ENCODE assay signal across 21 mouse cellular contexts in the genomic region with DNA sequence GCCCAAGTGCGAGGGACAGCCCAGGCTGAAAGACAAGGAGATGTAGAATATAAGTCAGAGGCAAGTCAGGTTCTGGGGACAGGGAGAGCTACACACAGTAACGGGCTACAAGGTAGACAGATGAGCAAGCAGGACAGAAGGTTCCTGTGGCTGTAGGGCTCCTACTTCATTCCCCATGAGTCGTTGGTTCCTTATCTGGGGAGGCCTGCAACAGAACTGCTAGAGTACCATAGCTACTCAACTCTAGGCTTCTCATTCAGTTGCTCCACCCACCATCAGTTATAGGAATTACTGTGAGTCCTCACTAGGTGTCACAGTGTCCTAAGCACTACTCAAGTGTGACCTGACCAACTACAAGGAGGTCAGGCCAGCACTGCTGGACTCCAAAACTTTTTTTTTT. TPM values are rescaled to one million over a fixed set of nuclear protein-coding genes. Genes with fewer than 3 reads are reported as not detected.
DNase-seq lines count a peak whose midpoint lies in the region; ATAC-seq and TF ChIP-seq lines count a peak whose summit lies in the region.
"Had no signal": no experiment of that assay in that cellular context is flagged by ENCODE, and none has a peak within 500 bp of the region (broad histone marks: within the 10 kb centered on the region; RNA-seq: fewer than 3 reads in every experiment).

No protein-coding gene starts in this region.

- H3K9me3 ChIP-seq in G1E (replicated peaks), result no peaks in the 10 kb centered on the region
- H3K9me3 ChIP-seq in erythroblast, embryonic 14.5 days (ENCODE audit: control insufficient read depth, low read length), result no peaks in the 10 kb centered on the region
- no peaks in the 10 kb centered on the region for H3K9me3 ChIP-seq in liver, embryonic 16.5 days (replicated peaks; ENCODE audit: control insufficient read depth, low read length)
- H3K9me3 ChIP-seq: embryonic facial prominence, embryonic 12.5 days; forebrain, embryonic 10.5 days; hindbrain, embryonic 12.5 days; midbrain, embryonic 13.5 days; neural tube, embryonic 15.5 days had no signal

- ATAC-seq in G1E (ENCODE audit: extremely low read depth, insufficient number of reproducible peaks, low FRiP score, poor library complexity, severe bottlenecking), result peak; percentile 66
- ATAC-seq in liver, embryonic 16.5 days (ENCODE audit: low read depth), result peak; percentile 86
- ATAC-seq: midbrain, embryonic 13.5 days; Patski had no signal

- no peak for TF ChIP-seq CTCF in kidney, adult 2 months (conservative IDR thresholded peaks at IDR 0.05; ENCODE audit: insufficient read depth, insufficient read length, low read depth, low read length)
- no peak for TF ChIP-seq CTCF in G1E (IDR thresholded peaks at IDR 0.05; ENCODE audit: low read depth, low read length)

- no peak overlapping the region for H3K27ac ChIP-seq in kidney, adult 2 months (ENCODE audit: insufficient read depth, low read depth, low read length)
- peak overlapping the region; percentile 77 for H3K27ac ChIP-seq in liver, embryonic 16.5 days (ENCODE audit: low read length)
- H3K27ac ChIP-seq: embryonic facial prominence, embryonic 12.5 days; forebrain, embryonic 10.5 days; hindbrain, embryonic 12.5 days; midbrain, embryonic 13.5 days; neural tube, embryonic 15.5 days had no signal

- H3K27me3 ChIP-seq in kidney, adult 2 months (replicated peaks; ENCODE audit: control insufficient read depth, insufficient read depth, low read length), result no peaks in the 10 kb centered on the region
- H3K27me3 ChIP-seq in G1E (ENCODE audit: insufficient read depth, low read length), result no peaks in the 10 kb centered on the region
- H3K27me3 ChIP-seq in erythroblast, embryonic 14.5 days (ENCODE audit: control insufficient read depth), result no peaks in the 10 kb centered on the region
- no peaks in the 10 kb centered on the region for H3K27me3 ChIP-seq in liver, embryonic 16.5 days (ENCODE audit: control insufficient read depth, insufficient read depth, low read depth, low read length)
- H3K27me3 ChIP-seq: embryonic facial prominence, embryonic 12.5 days; hindbrain, embryonic 12.5 days; midbrain, embryonic 13.5 days; neural tube, embryonic 15.5 days; Patski had no signal

- no peak for TF ChIP-seq POLR2A in kidney, adult 2 months (IDR thresholded peaks at IDR 0.05; ENCODE audit: low read depth, low read length)

- 82% methylated on average over 3 of the region's 3 CpGs for WGBS in kidney, adult 2 months
- WGBS in liver, embryonic 16.5 days (ENCODE audit: insufficient replicate concordance), result 22% methylated on average over 3 of the region's 3 CpGs

- H3K4me1 ChIP-seq in kidney, adult 2 months (ENCODE audit: control insufficient read depth, insufficient read depth, low read length), result no peaks in the 10 kb centered on the region
- peaks cover 62% of the 10 kb centered on the region for H3K4me1 ChIP-seq in G1E (ENCODE audit: insufficient read depth, low read depth, low read length)
- H3K4me1 ChIP-seq in erythroblast, embryonic 14.5 days (ENCODE audit: control insufficient read depth), result peaks cover 48% of the 10 kb centered on the region
- H3K4me1 ChIP-seq in liver, embryonic 16.5 days (ENCODE audit: control insufficient read depth, low read depth, low read length), result peaks cover 40% of the 10 kb centered on the region

- H3K9ac ChIP-seq in liver, embryonic 16.5 days (ENCODE audit: low read depth, low read length), result no peak overlapping the region
- H3K9ac ChIP-seq: embryonic facial prominence, embryonic 12.5 days; hindbrain, embryonic 12.5 days; midbrain, embryonic 13.5 days; neural tube, embryonic 15.5 days had no signal

- no peaks in the 10 kb centered on the region for H3K36me3 ChIP-seq in kidney, adult 2 months (ENCODE audit: control insufficient read depth, insufficient read depth, low read length)
- peaks cover 71% of the 10 kb centered on the region for H3K36me3 ChIP-seq in G1E (replicated peaks)
- H3K36me3 ChIP-seq in erythroblast, embryonic 14.5 days (ENCODE audit: control insufficient read depth), result peaks cover 7% of the 10 kb centered on the region
- H3K36me3 ChIP-seq in liver, embryonic 16.5 days (ENCODE audit: control insufficient read depth, insufficient read depth), result no peaks in the 10 kb centered on the region
- H3K36me3 ChIP-seq: embryonic facial prominence, embryonic 12.5 days; forebrain, embryonic 10.5 days; hindbrain, embryonic 12.5 days; midbrain, embryonic 13.5 days; neural tube, embryonic 15.5 days had no signal

- peak overlapping the region; percentile 50 for H3K4me2 ChIP-seq in liver, embryonic 16.5 days (ENCODE audit: low read depth, low read length)
- H3K4me2 ChIP-seq: embryonic facial prominence, embryonic 12.5 days; hindbrain, embryonic 12.5 days; midbrain, embryonic 13.5 days; neural tube, embryonic 15.5 days had no signal

- DNase-seq in kidney, adult 2 months, result peak; percentile 15
- no peak for DNase-seq in kidney, adult 8-10 months
- DNase-seq in G1E (ENCODE audit: low spot score) (peak; percentile 64), MN1 (ENCODE audit: low spot score) (no peak)
- DNase-seq in left cerebral cortex, adult 18-20 months (ENCODE audit: low spot score in 2 of 2), result no peak
- DNase-seq in cerebellum, adult 11 months, result no peak
- DNase-seq: cerebellum, adult 2 months; gastrocnemius, postnatal 36 days; heart, postnatal 10 days; kidney, postnatal 4 days; lung, postnatal 10 days; thymus, postnatal 4 days had no signal

- H3K4me3 ChIP-seq in kidney, adult 2 months (ENCODE audit: insufficient read depth, low read depth, low read length), result no peak overlapping the region
- H3K4me3 ChIP-seq in G1E (ENCODE audit: low read depth, low read length), result no peak overlapping the region; the same call in 1 of the 2 replicates
- H3K4me3 ChIP-seq in erythroblast, embryonic 14.5 days (replicated peaks), result peak overlapping the region; percentile 17
- no peak overlapping the region for H3K4me3 ChIP-seq in liver, embryonic 16.5 days (ENCODE audit: low read depth, low read length)
- H3K4me3 ChIP-seq: embryonic facial prominence, embryonic 12.5 days; forebrain, embryonic 10.5 days; hindbrain, embryonic 12.5 days; midbrain, embryonic 13.5 days; myocyte; neural tube, embryonic 15.5 days had no signal

RNA-seq across cellular contexts. Expression of a gene that starts 6.0 kb away (rescaled TPM):
- 41.3 and 48.7 TPM in 2 replicates for polyA plus RNA-seq in kidney, adult 2 months (2012; rRNA removed)
- 47.1 and 49.6 TPM in 2 replicates for total RNA-seq in G1E (2014; fragmentation: Nextera tagmentation)
- total RNA-seq in G1E (2017), result 33.0 and 38.9 TPM in 2 replicates
- polyA plus RNA-seq in G1E (2012), result 44.9 and 46.1 TPM in 2 replicates
- polyA plus RNA-seq in erythroblast, embryonic 14.5 days (2012), result 1.4 and 1.6 TPM in 2 replicates
- 6.7 and 7.3 TPM in 2 replicates for polyA plus RNA-seq in liver, embryonic 16.5 days (2015; fragmentation: Nextera tagmentation; extraction: Ambion mirVana)
- total RNA-seq in left cerebral cortex, adult 18-20 months (2021), result 100 to 1,000 TPM in 1 of 2 experiments, 10 to 100 TPM in 1; 98.4 to 114 TPM

RNA-seq across cellular contexts. Expression of a gene that starts 49.1 kb away (rescaled TPM):
- 48.9 and 49.4 TPM in 2 replicates for polyA plus RNA-seq in kidney, adult 2 months (2012; rRNA removed)
- total RNA-seq in G1E (2014; fragmentation: Nextera tagmentation) (17.4 and 22.7 TPM in 2 replicates), G1E (2017) (13.4 and 13.8 TPM in 2 replicates)
- 2.1 and 2.7 TPM in 2 replicates for polyA plus RNA-seq in G1E (2012)
- 0.06 and 0.08 TPM in 2 replicates for polyA plus RNA-seq in erythroblast, embryonic 14.5 days (2012)
- 8.4 and 9.0 TPM in 2 replicates for polyA plus RNA-seq in liver, embryonic 16.5 days (2015; fragmentation: Nextera tagmentation; extraction: Ambion mirVana)
- total RNA-seq in left cerebral cortex, adult 18-20 months (2021), result 10 to 100 TPM; 30.1 to 33.1 TPM

Comparison
In these comparisons a context has a peak if more than half of its experiments do, and no peak if none do; other contexts are left out.
1. DNase-seq: peak in kidney, adult 2 months (single experiment) and G1E (single experiment); none in kidney, adult 8-10 months (0 of 2), MN1 (single experiment), left cerebral cortex, adult 18-20 months (0 of 2) and cerebellum, adult 11 months (single experiment).